Mouse (Mus musculus) liver, embryonic 13.5 days (tissue): ENCODE results near the gene Olfr1496. TPM values are rescaled to one million over a fixed set of nuclear protein-coding genes. Genes with fewer than 3 reads are reported as not detected.

Experiments used
- ATAC-seq: fragments of 200-750 bp; cut with Nextera tagmentation; 2 replicates; pipeline ENCODE4 v1.8.0; 2017; ENCODE audit warnings: low read depth, mild to moderate bottlenecking, moderate number of reproducible peaks, moderate library complexity
- DNase-seq: peaks from one replicate; pipeline ENCODE4 v3.0.0; 2022
- H3K27ac ChIP-seq: fragments of 300-500 bp; sonication (generic); 2 replicates; pipeline ENCODE4 v1.5.1; 2015; ENCODE audit warnings: moderate library complexity, mild to moderate bottlenecking, inconsistent platforms
- H3K27me3 ChIP-seq: fragments of 300-500 bp; sonication (generic); 2 replicates; pipeline ENCODE4 v1.6.1; 2015; ENCODE audit warnings: mild to moderate bottlenecking, inconsistent platforms
- H3K36me3 ChIP-seq: fragments of 300-500 bp; sonication (generic); 2 replicates; pipeline ENCODE4 v1.6.1; 2015; ENCODE audit warnings: mild to moderate bottlenecking, inconsistent platforms
- H3K4me1 ChIP-seq: fragments of 300-500 bp; sonication (generic); replicated peaks from 2 replicates; pipeline ENCODE4 v1.6.1; 2015; ENCODE audit warnings: inconsistent platforms
- H3K4me2 ChIP-seq: fragments of 300-500 bp; sonication (generic); 2 replicates; pipeline ENCODE4 v1.6.1; 2015; ENCODE audit warnings: inconsistent platforms, mild to moderate bottlenecking, moderate library complexity
- H3K4me3 ChIP-seq: fragments of 300-500 bp; sonication (generic); replicated peaks from 2 replicates; pipeline ENCODE4 v1.5.1; 2015; ENCODE audit warnings: mild to moderate bottlenecking, inconsistent platforms
- H3K9ac ChIP-seq: fragments of 300-500 bp; sonication (generic); 2 replicates; pipeline ENCODE4 v1.6.1; 2015; ENCODE audit warnings: mild to moderate bottlenecking, inconsistent platforms
- H3K9me3 ChIP-seq: fragments of 300-500 bp; sonication (generic); replicated peaks from 2 replicates; pipeline ENCODE4 v1.6.1; 2016; ENCODE audit warnings: inconsistent platforms
- polyA plus RNA-seq: library from polyadenylated mRNA; unstranded; fragments of >200 nt; fragmentation: Nextera tagmentation; extraction: Ambion mirVana; gene quantifications from 2 replicates; pipeline ENCODE4 v1.2.1, GENCODE M21; 2015

Olfr1496 gene
- polyA plus RNA-seq, 1 experiment from 2014 or later = not detected

DNA sequence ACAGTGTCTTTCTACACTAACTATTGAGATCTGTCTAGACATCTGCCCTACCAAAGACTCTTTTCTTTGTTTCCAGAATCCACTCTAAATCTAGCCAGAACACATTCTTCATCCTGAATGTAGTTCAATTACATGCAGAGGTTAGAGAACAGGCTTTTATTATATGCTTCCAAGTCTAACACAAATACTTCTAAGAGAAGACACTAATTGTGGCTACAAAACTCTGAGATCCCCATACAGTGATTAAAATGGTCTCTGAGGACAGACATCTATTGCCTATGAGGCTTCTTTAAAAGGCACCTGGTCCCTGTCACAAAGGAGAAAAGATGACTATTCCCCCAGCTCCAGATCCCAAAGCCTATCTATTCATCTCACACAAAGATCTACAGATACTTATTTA lies 52.7 kb downstream of the Olfr1496 start, which contains the start of gene Olfr1500:
Gene Olfr1500, minus strand, starts transcription at position 101 of the 400 bp plus-strand sequence.
- H3K36me3 ChIP-seq = no peaks in the 10 kb centered on the region

More for the DNA sequence above, 52.7 kb downstream of the Olfr1496 start, which contains the start of gene Olfr1500:
- H3K9ac ChIP-seq = no peak within 1 kb of the TSS
- no peak for DNase-seq
- no peaks in the 10 kb centered on the region for H3K9me3 ChIP-seq
- H3K4me3 ChIP-seq = no peak within 1 kb of the TSS
- no peaks in the 10 kb centered on the region for H3K4me1 ChIP-seq
- H3K27me3 ChIP-seq = no peaks in the 10 kb centered on the region
- no peak within 1 kb of the TSS for H3K4me2 ChIP-seq
- no peak within 1 kb of the TSS for H3K27ac ChIP-seq
- ATAC-seq = no peak

Other genes with a start within 250 kb of the Olfr1496 start
- not detected in 2 replicates for gene Olfr1480, start 250.0 kb upstream of the Olfr1496 start, polyA plus RNA-seq
- not detected in 2 replicates for gene Olfr1484, start 194.4 kb upstream of the Olfr1496 start, polyA plus RNA-seq
- gene Olfr1487, start 160.5 kb upstream of the Olfr1496 start, polyA plus RNA-seq = not detected in 2 replicates
- not detected in 2 replicates for gene Olfr1489, start 146.3 kb upstream of the Olfr1496 start, polyA plus RNA-seq
- gene Olfr1490, start 126.8 kb upstream of the Olfr1496 start, polyA plus RNA-seq = not detected in 2 replicates
- not detected in 2 replicates for gene Olfr1491, start 80.6 kb upstream of the Olfr1496 start, polyA plus RNA-seq
- not detected in 2 replicates for gene Olfr1493-ps1, start 54.6 kb upstream of the Olfr1496 start, polyA plus RNA-seq
- gene Olfr1494, start 38.1 kb upstream of the Olfr1496 start, polyA plus RNA-seq = not detected in 2 replicates
- not detected in 2 replicates for gene Olfr1495, start 13.3 kb upstream of the Olfr1496 start, polyA plus RNA-seq
- gene Olfr1497, start 20.3 kb downstream of the Olfr1496 start, polyA plus RNA-seq = not detected in 2 replicates
- gene Olfr1499, start 41.6 kb downstream of the Olfr1496 start, polyA plus RNA-seq = not detected in 2 replicates
- gene Olfr1500, start 52.6 kb downstream of the Olfr1496 start, polyA plus RNA-seq = not detected in 2 replicates
- gene Olfr1501, start 72.8 kb downstream of the Olfr1496 start, polyA plus RNA-seq = not detected in 2 replicates
- gene Olfr1502, start 83.9 kb downstream of the Olfr1496 start, polyA plus RNA-seq = not detected in 2 replicates
- gene Olfr1504, start 120.0 kb downstream of the Olfr1496 start, polyA plus RNA-seq = not detected in 2 replicates
- not detected in 2 replicates for gene Olfr1505, start 135.7 kb downstream of the Olfr1496 start, polyA plus RNA-seq